Mouse (Mus musculus) embryonic facial prominence, embryonic 12.5 days (tissue): ENCODE results near the gene Rfx7. TPM values are rescaled to one million over a fixed set of nuclear protein-coding genes. Genes with fewer than 3 reads are reported as not detected.
A peak's percentile ranks its signal among the peaks of the same experiment; 100 is the strongest.

Experiments used
- ATAC-seq: fragments of 200-750 bp; cut with Nextera tagmentation; 2 replicates; pipeline ENCODE4 v1.8.0; 2017; ENCODE audit not compliant: insufficient number of reproducible peaks, insufficient read depth, low FRiP score, low TSS enrichment
- H3K27ac ChIP-seq: fragments of 300-500 bp; sonication (generic); 2 replicates; pipeline ENCODE4 v1.5.1; 2016; ENCODE audit warnings: mild to moderate bottlenecking
- H3K27me3 ChIP-seq: fragments of 300-500 bp; sonication (generic); 2 replicates; pipeline ENCODE4 v1.6.1; 2016; ENCODE audit warnings: mild to moderate bottlenecking, moderate library complexity
- H3K36me3 ChIP-seq: fragments of 300-500 bp; sonication (generic); 2 replicates; pipeline ENCODE4 v1.6.1; 2016; ENCODE audit warnings: mild to moderate bottlenecking
- H3K4me1 ChIP-seq: fragments of 300-500 bp; sonication (generic); 2 replicates; pipeline ENCODE4 v1.6.1; 2016
- H3K4me2 ChIP-seq: fragments of 300-500 bp; sonication (generic); replicated peaks from 2 replicates; pipeline ENCODE4 v1.6.1; 2016; ENCODE audit warnings: mild to moderate bottlenecking, moderate library complexity
- H3K4me3 ChIP-seq: fragments of 300-500 bp; sonication (generic); 2 replicates; pipeline ENCODE4 v1.5.1; 2016; ENCODE audit warnings: mild to moderate bottlenecking
- H3K9ac ChIP-seq: fragments of 300-500 bp; sonication (generic); 2 replicates; pipeline ENCODE4 v1.6.1; 2016; ENCODE audit warnings: mild to moderate bottlenecking, moderate library complexity
- H3K9me3 ChIP-seq: fragments of 300-500 bp; sonication (generic); 2 replicates; pipeline ENCODE4 v1.6.1; 2016; ENCODE audit warnings: mild to moderate bottlenecking, moderate library complexity
- WGBS: fragments of 180-500 bp; shearing (Covaris S2); methylation state at CpG from one replicate; pipeline ENCODE4 v1.1.7; 2016; 5-methylcytosine and 5-hydroxymethylcytosine counted together
- polyA plus RNA-seq: library from polyadenylated mRNA; unstranded; fragments of >200 nt; fragmentation: Nextera tagmentation; extraction: Ambion mirVana; gene quantifications from 2 replicates; pipeline ENCODE4 v1.2.1, GENCODE M21; 2016

Gene Rfx7
- polyA plus RNA-seq, 1 experiment from 2014 or later = 14.6 TPM

DNA sequence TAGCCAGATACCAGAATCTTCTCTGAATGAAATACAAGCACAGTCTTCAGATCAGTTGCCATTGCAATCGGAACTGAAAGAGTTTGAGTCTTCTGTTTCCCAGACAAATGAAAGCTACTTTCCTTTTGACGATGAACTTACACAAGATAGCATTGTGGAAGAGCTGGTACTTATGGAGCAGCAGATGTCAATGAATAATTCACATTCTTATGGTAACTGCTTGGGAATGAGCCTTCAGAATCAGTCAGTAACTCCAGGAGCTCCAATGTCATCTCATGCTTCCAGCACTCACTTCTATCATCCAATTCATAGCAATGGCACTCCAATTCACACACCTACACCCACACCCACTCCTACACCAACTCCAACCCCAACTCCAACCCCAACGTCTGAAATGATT lies 86.0 kb downstream of the Rfx7 start:
- ATAC-seq = no peak
- Histone ChIP-seq H3K36me3 (peaks cover 39% of the 10 kb centered on the region), H3K9ac (no peak overlapping the region), H3K4me1 (no peaks in the 10 kb centered on the region), H3K4me3 (no peak overlapping the region), H3K27ac (no peak overlapping the region), H3K4me2 (no peak overlapping the region), H3K9me3 (no peaks in the 10 kb centered on the region), H3K27me3 (no peaks in the 10 kb centered on the region)
- WGBS = 92% methylated on average over 3 of the region's 3 CpGs

GRCm38 (mm10) chr9:72623605-72624004 lies 91.6 kb downstream of the Rfx7 start:
- Histone ChIP-seq H3K4me1 (peaks cover 7% of the 10 kb centered on the region), H3K36me3 (peaks cover 17% of the 10 kb centered on the region), H3K27me3 (no peaks in the 10 kb centered on the region), H3K4me2 (no peak overlapping the region), H3K9ac (no peak overlapping the region), H3K4me3 (no peak overlapping the region), H3K27ac (no peak overlapping the region), H3K9me3 (no peaks in the 10 kb centered on the region)
- 85% methylated on average over 1 of the region's 1 CpGs for WGBS
- ATAC-seq = no peak

GRCm38 (mm10) chr9:72627598-72627997 lies 95.6 kb downstream of the Rfx7 start:
- no peak overlapping the region for H3K4me3 ChIP-seq
- peaks cover 10% of the 10 kb centered on the region for H3K4me1 ChIP-seq
- no peak overlapping the region for H3K9ac ChIP-seq
- H3K27ac ChIP-seq = no peak overlapping the region
- no peak overlapping the region for H3K4me2 ChIP-seq
- H3K36me3 ChIP-seq = no peaks in the 10 kb centered on the region
- H3K27me3 ChIP-seq = no peaks in the 10 kb centered on the region
- no peak for ATAC-seq
- no peaks in the 10 kb centered on the region for H3K9me3 ChIP-seq
- WGBS = 54% methylated on average over 1 of the region's 1 CpGs

GRCm38 (mm10) chr9:72628591-72628990 lies 96.6 kb downstream of the Rfx7 start:
- H3K27me3 ChIP-seq = no peaks in the 10 kb centered on the region

GRCm38 (mm10) chr9:72632198-72632597 lies 100.2 kb downstream of the Rfx7 start:
- Histone ChIP-seq H3K4me1 (peaks cover 10% of the 10 kb centered on the region), H3K4me2 (no peak overlapping the region), H3K9me3 (no peaks in the 10 kb centered on the region), H3K27me3 (no peaks in the 10 kb centered on the region), H3K4me3 (no peak overlapping the region), H3K9ac (no peak overlapping the region), H3K27ac (no peak overlapping the region), H3K36me3 (no peaks in the 10 kb centered on the region)
- ATAC-seq = no peak
- 44% methylated on average over 1 of the region's 1 CpGs for WGBS

More at GRCm38 (mm10) chr9:72628591-72628990, 96.6 kb downstream of the Rfx7 start:
- no peaks in the 10 kb centered on the region for H3K9me3 ChIP-seq
- H3K36me3 ChIP-seq = no peaks in the 10 kb centered on the region
- no peak overlapping the region for H3K4me2 ChIP-seq
- no peak overlapping the region for H3K27ac ChIP-seq
- peaks cover 10% of the 10 kb centered on the region for H3K4me1 ChIP-seq
- WGBS = 13% methylated on average over 2 of the region's 2 CpGs
- no peak overlapping the region for H3K9ac ChIP-seq
- ATAC-seq = no peak
- no peak overlapping the region for H3K4me3 ChIP-seq

DNA sequence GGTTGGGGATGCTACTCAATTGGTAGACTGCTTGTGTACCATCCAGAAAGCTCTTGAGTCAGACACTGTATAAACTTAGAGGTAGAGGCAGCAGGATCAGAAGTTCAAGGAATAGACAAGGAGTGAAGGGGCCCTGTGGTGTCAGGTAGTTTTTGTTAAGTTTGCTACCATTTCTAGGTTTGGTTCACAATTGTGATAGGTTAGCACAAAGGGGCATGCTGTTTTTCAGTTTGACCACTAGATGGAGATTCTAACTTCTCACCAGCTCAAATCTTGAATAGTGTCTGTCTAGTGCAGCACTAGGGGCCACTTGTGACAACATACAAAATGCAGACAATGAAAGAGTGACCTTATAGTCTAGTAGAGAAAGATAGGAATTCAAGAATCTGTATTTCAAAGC lies 103.1 kb downstream of the Rfx7 start:
- H3K4me2 ChIP-seq = no peak overlapping the region
- H3K4me1 ChIP-seq = peaks cover 10% of the 10 kb centered on the region
- no peak overlapping the region for H3K27ac ChIP-seq

GRCm38 (mm10) chr9:72636547-72636946 lies 104.5 kb downstream of the Rfx7 start:
- H3K4me3 ChIP-seq = no peak overlapping the region
- H3K9me3 ChIP-seq = no peaks in the 10 kb centered on the region
- H3K9ac ChIP-seq = no peak overlapping the region
- H3K27me3 ChIP-seq = no peaks in the 10 kb centered on the region
- no peaks in the 10 kb centered on the region for H3K36me3 ChIP-seq
- H3K27ac ChIP-seq = no peak overlapping the region
- ATAC-seq = no peak
- no peak overlapping the region for H3K4me2 ChIP-seq
- peaks cover 22% of the 10 kb centered on the region for H3K4me1 ChIP-seq
- WGBS = 85% methylated on average over 7 of the region's 7 CpGs

More for the DNA sequence above, 103.1 kb downstream of the Rfx7 start:
- H3K4me3 ChIP-seq = no peak overlapping the region
- H3K36me3 ChIP-seq = no peaks in the 10 kb centered on the region
- ATAC-seq = no peak
- H3K27me3 ChIP-seq = no peaks in the 10 kb centered on the region
- H3K9ac ChIP-seq = no peak overlapping the region
- no peaks in the 10 kb centered on the region for H3K9me3 ChIP-seq

DNA sequence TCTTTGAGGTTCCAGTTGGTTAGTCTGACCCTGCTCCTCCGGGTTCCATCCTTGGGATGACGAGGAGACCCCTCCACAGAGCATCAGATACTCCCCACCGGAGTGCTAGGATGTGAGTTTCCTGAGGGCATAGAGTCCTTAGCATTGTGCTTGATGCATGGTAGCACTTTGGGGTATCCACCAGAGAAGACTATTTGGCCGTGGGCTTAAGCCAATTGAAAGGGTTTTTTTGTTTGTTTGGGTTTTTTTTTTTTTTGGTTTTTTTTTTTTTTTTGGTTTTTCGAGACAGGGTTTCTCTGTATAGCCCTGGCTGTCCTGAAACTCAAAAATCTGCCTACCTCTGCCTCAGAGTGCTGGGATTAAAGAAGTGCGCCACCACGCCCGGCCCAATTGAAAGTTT lies 105.2 kb downstream of the Rfx7 start:
- H3K4me1 ChIP-seq = peaks cover 25% of the 10 kb centered on the region
- H3K36me3 ChIP-seq = no peaks in the 10 kb centered on the region
- H3K27me3 ChIP-seq = no peaks in the 10 kb centered on the region
- H3K4me3 ChIP-seq = no peak overlapping the region
- H3K9me3 ChIP-seq = no peaks in the 10 kb centered on the region
- ATAC-seq = no peak
- H3K4me2 ChIP-seq = no peak overlapping the region
- WGBS = 75% methylated on average over 8 of the region's 8 CpGs
- H3K27ac ChIP-seq = no peak overlapping the region
- H3K9ac ChIP-seq = no peak overlapping the region

DNA sequence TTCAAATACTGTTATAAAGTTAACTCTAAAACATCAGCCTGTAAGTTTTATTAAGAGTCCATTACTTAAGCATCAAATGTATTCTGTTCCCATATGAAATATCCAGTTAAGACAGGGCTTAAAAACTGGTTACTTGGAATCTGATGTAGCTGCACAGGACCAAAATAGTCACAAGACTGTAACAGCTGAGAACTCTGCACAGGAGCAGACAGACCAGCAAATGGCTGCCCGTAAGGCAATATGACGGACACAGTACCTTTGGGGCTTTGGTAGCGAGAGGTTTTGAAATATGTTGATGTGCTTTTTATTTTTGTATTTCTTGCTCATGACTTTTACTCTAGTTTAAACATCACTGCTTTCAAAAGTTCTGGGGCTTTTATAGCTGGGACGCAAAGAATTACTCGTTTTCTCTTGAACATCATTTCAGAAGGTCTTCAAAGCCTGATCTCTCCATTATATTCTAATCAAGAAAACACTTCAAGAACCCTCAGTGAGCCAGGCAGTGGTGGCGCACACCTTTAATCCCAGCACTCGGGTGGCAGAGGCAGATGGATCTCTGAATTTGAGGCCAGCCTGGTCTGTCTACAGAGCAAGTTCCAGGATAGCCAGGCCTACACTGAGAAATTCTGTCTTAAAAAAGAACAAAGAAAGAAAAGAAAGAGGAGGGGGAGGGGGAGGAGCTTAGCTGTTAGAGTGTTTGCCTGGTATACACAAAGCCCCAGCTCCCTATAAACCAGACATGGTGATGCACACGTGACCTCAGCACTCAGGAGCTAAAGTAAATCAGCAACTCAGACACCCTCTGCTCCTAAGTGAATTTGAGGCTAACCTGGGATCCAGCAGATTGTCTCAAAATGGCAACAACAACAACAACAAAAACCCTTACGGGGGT lies 107.2 kb downstream of the Rfx7 start:
- Histone ChIP-seq H3K4me2 (peak overlapping the region; percentile 55), H3K9me3 (no peaks in the 10 kb centered on the region), H3K9ac (peak overlapping the region; percentile 52), H3K4me1 (peaks cover 28% of the 10 kb centered on the region), H3K27me3 (no peaks in the 10 kb centered on the region), H3K27ac (peak overlapping the region; percentile 100), H3K36me3 (no peaks in the 10 kb centered on the region), H3K4me3 (peak overlapping the region; percentile 29)
- ATAC-seq = peak; percentile 76
- 41% methylated on average over 9 of the region's 9 CpGs for WGBS

DNA sequence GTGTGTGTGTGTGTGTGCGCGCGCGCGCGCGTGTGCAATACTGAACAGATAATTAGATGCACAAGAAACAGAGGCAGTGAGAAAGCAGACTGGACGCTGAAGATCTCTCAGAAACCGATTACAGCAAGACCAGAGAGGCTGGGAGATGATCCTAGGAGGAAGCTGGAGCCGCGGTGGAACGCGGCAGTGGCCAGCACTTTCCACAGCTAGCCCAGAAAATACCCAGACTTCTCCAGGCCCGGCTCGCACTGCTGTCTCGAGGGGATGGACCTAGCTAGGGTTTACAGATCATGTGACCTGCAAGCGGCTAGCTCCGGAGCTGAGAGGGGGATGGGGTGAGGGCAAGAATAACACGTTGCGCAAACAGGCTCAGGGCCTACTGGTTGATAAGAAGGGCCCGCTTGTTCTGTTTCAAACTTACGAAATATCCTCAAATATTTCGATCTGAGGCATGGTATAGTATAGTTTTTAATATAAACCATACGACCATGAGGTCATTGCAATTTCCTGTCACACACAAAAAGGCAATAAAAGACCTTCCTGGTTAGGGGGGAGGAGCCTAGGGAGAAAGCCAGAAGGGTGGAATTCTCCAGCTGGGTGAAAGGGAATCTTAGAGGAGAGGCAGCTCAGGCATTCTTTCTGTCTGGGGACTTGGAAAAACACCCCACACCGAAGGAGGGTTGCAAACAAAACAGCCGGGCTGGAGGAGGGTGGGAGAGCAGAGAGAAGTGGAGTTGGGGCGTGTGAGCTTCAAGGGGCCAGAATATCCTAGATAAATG lies 108.0 kb downstream of the Rfx7 start:
- Histone ChIP-seq H3K27me3 (no peaks in the 10 kb centered on the region), H3K27ac (peak overlapping the region; percentile 100), H3K4me1 (peaks cover 34% of the 10 kb centered on the region), H3K36me3 (no peaks in the 10 kb centered on the region), H3K9ac (peak overlapping the region; percentile 52), H3K4me3 (peak overlapping the region; percentile 29), H3K9me3 (no peaks in the 10 kb centered on the region), H3K4me2 (peak overlapping the region; percentile 55)
- under 1% methylated on average over 27 of the region's 27 CpGs for WGBS
- peak; percentile 93 for ATAC-seq

DNA sequence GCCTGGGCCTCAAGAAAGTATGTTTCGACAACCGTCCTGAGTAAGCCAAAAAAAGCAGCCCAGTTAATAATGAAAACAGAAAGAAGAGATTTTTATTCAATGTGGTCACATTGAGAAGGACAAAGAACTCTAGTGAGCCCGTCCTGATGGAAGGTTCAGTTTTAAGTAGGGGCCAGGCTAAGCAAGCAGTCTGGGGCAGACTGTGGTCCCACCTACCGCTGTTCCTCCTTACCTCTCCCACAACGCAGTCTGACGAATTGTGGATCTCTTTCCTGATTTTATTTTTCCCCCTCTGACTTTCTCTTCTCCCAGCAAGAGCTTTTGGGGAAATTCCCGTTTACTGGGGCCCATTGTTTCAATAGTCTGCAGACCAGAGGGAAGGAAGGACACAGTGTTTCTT lies 108.6 kb downstream of the Rfx7 start:
- Histone ChIP-seq H3K4me2 (peak overlapping the region; percentile 55), H3K4me1 (peaks cover 34% of the 10 kb centered on the region), H3K9me3 (no peaks in the 10 kb centered on the region), H3K36me3 (no peaks in the 10 kb centered on the region), H3K27ac (peak overlapping the region; percentile 100), H3K9ac (0 out of 2 replicates have a peak overlapping the region, but pooled peaks have one; percentile 20), H3K27me3 (no peaks in the 10 kb centered on the region), H3K4me3 (no peak overlapping the region)
- 8% methylated on average over 7 of the region's 7 CpGs for WGBS
- ATAC-seq = no peak
